Mouse (Mus musculus) Patski (cell line): ENCODE results near the gene Vamp3. TPM values are rescaled to one million over a fixed set of nuclear protein-coding genes. Genes with fewer than 3 reads are reported as not detected.

Experiments used
- ATAC-seq: fragments of 100-300 bp; one replicate; pipeline ENCODE4 v1.8.0; 2021
- CTCF ChIA-PET: fragments of 350-600 bp; sonication (Branson Sonifier 250); formaldehyde crosslinking; loops from one replicate; lab custom pipeline; 2022; ENCODE audit warnings: inconsistent platforms; lab: Charles Lee
- POLR2A ChIA-PET: fragments of 350-600 bp; sonication (Branson Sonifier 250); formaldehyde crosslinking; loops from one replicate; lab custom pipeline; 2022; ENCODE audit warnings: antibody characterized with exemption, inconsistent platforms; lab: Charles Lee
- DNase-seq: peaks from one replicate; pipeline ENCODE4 v3.0.0-alpha.2; 2011; ENCODE audit warnings: low read depth, low spot score
- H3K27me3 ChIP-seq: fragments of 371-371 bp; one replicate; pipeline ENCODE4 v1.5.1; 2021
- CTCF ChIP-seq: fragments of 100-300 bp; IDR thresholded peaks from one replicate; pipeline ENCODE4 v1.5.1; 2021
- in situ Hi-C: fragments of 300-500 bp; cut with MboI; formaldehyde crosslinking; loops from 3 replicates; pipeline ENCODE4 v1.11.1; 2018; ENCODE audit warnings: low pct_unique_long_range_greater_than_20kb, mixed read lengths
- polyA plus RNA-seq: library from polyadenylated mRNA; unstranded; gene quantifications from one replicate; pipeline ENCODE4 v1.2.3, GENCODE M21; 2021

The Vamp3 gene
- 39.6 TPM for polyA plus RNA-seq

DNA sequence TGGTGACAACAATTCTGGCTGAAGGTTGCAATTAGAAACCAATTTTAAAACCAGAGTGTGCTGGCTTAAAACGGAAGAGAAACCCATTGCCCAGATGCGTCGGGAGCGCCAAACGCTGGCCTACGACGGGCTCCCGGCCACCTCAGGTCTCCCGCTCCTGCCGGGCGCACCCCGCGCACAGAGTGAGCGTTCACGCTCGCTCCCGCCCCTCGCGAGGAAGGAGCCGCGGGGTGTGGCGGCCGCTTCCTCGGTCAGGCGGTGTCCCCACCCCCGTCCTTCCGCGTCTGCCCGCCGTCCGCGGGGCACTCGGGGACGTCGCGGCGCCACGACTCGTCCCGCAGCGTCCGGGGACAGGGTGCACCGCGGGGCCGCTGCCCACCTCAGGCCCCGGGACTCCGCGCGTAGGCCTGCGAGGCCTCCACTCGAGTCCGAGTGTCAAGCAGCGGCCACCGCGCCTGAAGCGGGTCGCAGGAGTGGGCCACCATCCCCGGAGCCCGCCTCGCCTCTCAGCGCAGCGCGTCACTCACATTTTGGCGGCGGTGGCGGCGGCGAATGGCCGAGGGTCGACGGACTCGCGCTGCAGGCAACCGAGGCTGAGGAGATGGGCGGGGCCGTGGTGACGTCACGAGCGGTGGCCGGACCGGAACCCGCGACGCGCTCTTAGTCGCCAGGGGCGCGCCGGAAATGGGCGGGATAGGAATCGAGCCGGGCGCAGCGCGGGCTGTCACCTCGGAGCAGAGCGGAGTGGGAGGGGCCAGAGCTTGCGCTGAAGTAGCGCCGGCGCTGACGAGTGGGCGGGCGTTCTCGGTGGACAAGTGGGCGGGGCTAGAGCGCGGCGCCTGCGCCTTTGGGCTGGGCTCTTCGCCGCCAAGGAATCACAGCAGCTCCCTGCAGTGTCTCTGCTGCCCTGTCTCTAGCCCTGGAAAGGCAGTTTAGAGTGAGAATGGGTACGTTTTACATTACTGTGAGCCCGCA, at the start of gene Vamp3:
Gene Vamp3, minus strand, starts transcription at position 617 of the 975 bp plus-strand sequence.
- CTCF ChIA-PET = no interaction called here
- peak; percentile 97 for ATAC-seq
- peak; percentile 65 for DNase-seq
- in situ Hi-C loops = no loop called here
- no peak for TF ChIP-seq CTCF
- POLR2A ChIA-PET = no interaction called here
- H3K27me3 ChIP-seq = no peaks in the 10 kb centered on the region

GRCm38 (mm10) chr4:151106468-151106867, 48.7 kb upstream of the Vamp3 start:
- ATAC-seq (no peak), DNase-seq (no peak)
- POLR2A ChIA-PET = no interaction called here
- CTCF ChIA-PET = no interaction called here
- TF ChIP-seq CTCF = no peak
- H3K27me3 ChIP-seq = peaks cover 18% of the 10 kb centered on the region
- in situ Hi-C loops = no loop called here

- peaks cover 18% of the 10 kb centered on the region for H3K27me3 ChIP-seq
- in situ Hi-C loops = no loop called here
- no peak for ATAC-seq
- TF ChIP-seq CTCF = no peak
- DNase-seq = no peak
- POLR2A ChIA-PET = no interaction called here
- CTCF ChIA-PET = no interaction called here
Observed at GRCm38 (mm10) chr4:151105886-151106285, 48.1 kb upstream of the Vamp3 start.

DNA sequence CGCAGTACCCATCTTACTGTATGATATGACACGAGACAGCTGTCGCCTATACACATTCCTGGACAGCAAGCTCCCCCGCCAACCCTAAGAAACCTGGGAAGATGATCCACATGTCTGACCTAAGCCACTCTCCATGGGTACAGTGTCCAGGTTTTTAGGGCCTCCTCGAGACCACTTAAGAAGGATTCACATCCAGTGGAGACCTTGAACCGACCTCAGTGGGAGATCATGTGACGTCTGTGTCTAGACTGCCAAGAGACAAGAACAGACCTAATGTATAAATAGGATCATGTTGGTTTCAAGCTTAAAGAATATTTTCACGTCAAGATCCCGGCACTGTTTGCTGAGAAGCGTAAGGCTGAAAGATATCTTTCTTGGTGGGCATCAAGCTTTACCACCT, 46.4 kb upstream of the Vamp3 start:
- in situ Hi-C loops = no loop called here
- DNase-seq (no peak), ATAC-seq (no peak)
- ChIA-PET POLR2A (no interaction called here), CTCF (no interaction called here)
- peaks cover 9% of the 10 kb centered on the region for H3K27me3 ChIP-seq
- no peak for TF ChIP-seq CTCF

DNA sequence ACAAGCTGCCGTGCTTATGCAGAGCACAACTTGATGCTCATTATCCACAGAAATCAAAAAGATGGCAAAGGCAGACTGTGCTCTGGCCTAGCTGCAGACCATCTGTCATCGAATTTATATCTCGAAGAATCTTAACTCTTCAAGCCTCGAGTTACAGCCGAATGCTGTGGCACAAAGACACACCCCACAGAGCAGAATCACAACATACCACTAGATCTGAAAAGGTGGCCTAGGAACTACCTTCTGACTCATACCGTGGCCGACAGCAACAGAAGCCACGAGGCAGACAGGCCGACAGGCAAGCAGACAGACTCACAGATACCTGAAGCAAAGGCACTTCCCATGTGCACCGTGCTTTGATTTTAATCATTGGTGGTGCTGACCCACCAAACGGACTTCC, 45.9 kb upstream of the Vamp3 start:
- DNase-seq = no peak
- ATAC-seq = no peak
- in situ Hi-C loops = no loop called here
- ChIA-PET CTCF (no interaction called here), POLR2A (no interaction called here)
- H3K27me3 ChIP-seq = peaks cover 6% of the 10 kb centered on the region
- no peak for TF ChIP-seq CTCF

GRCm38 (mm10) chr4:151097104-151097438, 39.3 kb upstream of the Vamp3 start:
- ChIA-PET CTCF (interaction anchor here (2.6 kb wide), 1 partner anchor 24 kb away, joined by 8 read pairs; no protein-coding TSS in a partner anchor), POLR2A (no interaction called here)
- DNase-seq = no peak
- TF ChIP-seq CTCF = no peak
- no peak for ATAC-seq
- no peaks in the 10 kb centered on the region for H3K27me3 ChIP-seq
- in situ Hi-C loops = no loop called here

DNA sequence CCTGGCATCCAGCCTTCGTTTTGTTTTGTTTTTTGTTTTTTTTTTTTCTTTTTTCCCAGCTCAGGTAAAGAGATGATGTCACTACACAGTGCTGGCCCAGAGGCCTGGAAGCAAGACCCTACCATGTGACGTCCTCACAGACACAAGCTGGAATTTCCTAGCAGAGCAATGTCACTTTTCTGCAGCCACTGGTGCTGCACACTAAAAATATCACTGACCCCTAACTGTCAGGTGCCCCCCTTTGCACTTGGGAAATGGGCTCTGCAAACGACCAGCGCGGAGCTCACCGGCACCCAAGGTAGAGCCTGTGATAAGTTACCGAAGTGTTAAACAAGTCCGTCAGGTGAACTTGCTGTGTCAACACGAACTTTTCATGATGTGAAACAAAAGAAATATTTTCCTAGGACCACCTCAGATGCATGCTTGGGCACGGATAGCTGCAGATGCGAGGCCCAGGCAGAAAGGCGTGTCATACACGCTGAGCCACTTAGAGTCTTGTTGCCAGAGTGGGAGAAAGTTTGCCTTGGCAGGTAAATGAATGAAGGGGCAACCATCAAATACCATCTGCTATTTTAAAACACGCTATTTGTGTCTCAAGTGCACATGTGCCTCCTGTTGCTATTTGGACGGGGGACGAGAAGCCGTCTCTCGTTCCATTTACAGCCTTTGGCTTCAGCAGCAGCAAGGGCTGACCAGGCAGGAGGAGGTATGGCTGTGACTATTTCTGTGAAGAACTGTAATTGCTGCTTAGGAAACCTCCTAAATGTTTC, 38.8 kb upstream of the Vamp3 start:
- POLR2A ChIA-PET = no interaction called here
- ATAC-seq (no peak), DNase-seq (no peak)
- CTCF ChIA-PET = interaction anchor here (1.3 to 2.6 kb wide), 2 partner anchors 17 to 23 kb away, joined by 3 to 8 read pairs; no protein-coding TSS in a partner anchor
- TF ChIP-seq CTCF = no peak
- H3K27me3 ChIP-seq = no peaks in the 10 kb centered on the region
- in situ Hi-C loops = no loop called here

- TF ChIP-seq CTCF = peak; percentile 63
- ATAC-seq = no peak
- H3K27me3 ChIP-seq = no peaks in the 10 kb centered on the region
- CTCF ChIA-PET = interaction anchor here (0.8 to 2.6 kb wide), 4 partner anchors 14 to 45 kb away, joined by 3 to 8 read pairs (median 3); no protein-coding TSS in a partner anchor
- in situ Hi-C loops = no loop called here
- DNase-seq = no peak
- POLR2A ChIA-PET = no interaction called here
Observed at GRCm38 (mm10) chr4:151095207-151095606, 37.4 kb upstream of the Vamp3 start.

GRCm38 (mm10) chr4:151089270-151089669, 31.5 kb upstream of the Vamp3 start, which contains the start of gene Gm13090:
Gene Gm13090, plus strand, starts transcription at chr4:151089570.
- no peak for DNase-seq
- no peak for TF ChIP-seq CTCF
- no peak for ATAC-seq
- ChIA-PET POLR2A (no interaction called here), CTCF (no interaction called here)
- in situ Hi-C loops = no loop called here
- H3K27me3 ChIP-seq = no peaks in the 10 kb centered on the region

GRCm38 (mm10) chr4:151088819-151089218, 31.1 kb upstream of the Vamp3 start:
- in situ Hi-C loops = no loop called here
- no peaks in the 10 kb centered on the region for H3K27me3 ChIP-seq
- DNase-seq (no peak), ATAC-seq (no peak)
- no peak for TF ChIP-seq CTCF
- ChIA-PET POLR2A (no interaction called here), CTCF (no interaction called here)

DNA sequence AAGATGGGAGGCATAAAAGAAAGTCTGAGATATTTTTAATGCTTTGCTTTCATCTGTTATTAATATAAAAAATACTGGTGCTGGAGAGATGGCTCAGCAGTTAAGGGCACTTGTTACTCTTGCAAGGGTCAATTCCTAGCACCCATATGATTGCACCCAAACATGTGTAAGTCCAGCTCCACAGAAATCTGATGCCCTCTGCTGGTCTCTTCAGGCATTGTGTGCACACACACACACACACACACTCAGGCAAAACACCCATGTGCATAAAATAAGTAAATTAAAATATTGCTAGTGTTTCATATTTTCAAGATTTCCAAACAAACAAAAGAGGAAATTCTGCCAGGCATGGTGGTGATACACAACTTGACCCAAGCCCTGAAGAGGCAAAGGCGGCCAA, 29.6 kb upstream of the Vamp3 start:
- POLR2A ChIA-PET = no interaction called here
- CTCF ChIA-PET = no interaction called here
- DNase-seq (no peak), ATAC-seq (no peak)
- in situ Hi-C loops = no loop called here
- no peak for TF ChIP-seq CTCF
- no peaks in the 10 kb centered on the region for H3K27me3 ChIP-seq
